Mouse (Mus musculus) retina, embryonic 14.5 days (tissue): ENCODE measurements around the gene Fam186b.

Experiments
- DNase-seq: peaks from one replicate; pipeline ENCODE4 v3.0.0-alpha.2; 2015; ENCODE audit warnings: low spot score

Gene Fam186b

DNA sequence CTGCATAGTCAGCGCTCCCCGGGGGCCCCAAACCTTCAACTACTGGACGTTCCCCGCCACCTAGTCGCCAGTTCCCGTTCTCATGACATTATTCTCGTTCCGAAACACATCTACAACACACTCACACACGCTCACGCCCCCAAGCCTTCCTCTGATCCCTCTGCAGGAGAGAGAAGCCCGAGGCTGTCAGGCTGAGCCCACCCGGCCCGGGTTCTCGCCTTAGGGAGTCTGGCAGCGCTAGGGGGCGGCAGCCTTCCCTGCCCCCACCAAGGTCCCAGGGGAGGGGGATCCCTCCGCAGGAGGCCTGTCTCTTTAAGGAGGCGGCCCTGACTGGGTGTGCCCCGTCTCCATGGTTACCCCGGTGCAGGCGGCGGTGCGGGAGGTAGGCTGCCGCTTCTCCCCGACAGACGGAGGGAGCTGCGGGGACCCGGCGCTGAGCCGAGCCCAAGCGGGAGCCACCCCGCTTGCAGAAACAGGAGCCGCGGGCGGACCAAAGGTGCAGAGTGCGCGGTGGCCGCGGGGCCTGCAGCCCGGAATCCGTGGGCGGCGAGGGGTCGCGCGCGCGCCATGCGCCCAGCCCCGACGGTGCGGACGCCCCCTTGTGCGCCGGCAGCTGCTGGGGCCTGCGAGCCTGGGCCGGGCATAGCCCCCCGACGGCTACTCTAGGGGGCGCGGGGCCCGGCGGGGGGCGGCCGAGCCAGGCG is 71.3 kb downstream of the Fam186b start, which contains the start of gene Kcnh3:
Gene Kcnh3 (plus strand): TSS at position 654 of the 704 bp plus-strand sequence.
- peak; percentile 56 for DNase-seq

- peak; percentile 56 for DNase-seq
Measured at GRCm38 (mm10) chr15:99223585-99224207, 72.0 kb downstream of the Fam186b start.

GRCm38 (mm10) chr15:99222794-99223584 is 72.7 kb downstream of the Fam186b start:
- peak; percentile 28 for DNase-seq

- DNase-seq: no peak
Measured at GRCm38 (mm10) chr15:99221315-99221952, 74.3 kb downstream of the Fam186b start.
